Mouse (Mus musculus): ENCODE results near the gene Shisal1.

DNA sequence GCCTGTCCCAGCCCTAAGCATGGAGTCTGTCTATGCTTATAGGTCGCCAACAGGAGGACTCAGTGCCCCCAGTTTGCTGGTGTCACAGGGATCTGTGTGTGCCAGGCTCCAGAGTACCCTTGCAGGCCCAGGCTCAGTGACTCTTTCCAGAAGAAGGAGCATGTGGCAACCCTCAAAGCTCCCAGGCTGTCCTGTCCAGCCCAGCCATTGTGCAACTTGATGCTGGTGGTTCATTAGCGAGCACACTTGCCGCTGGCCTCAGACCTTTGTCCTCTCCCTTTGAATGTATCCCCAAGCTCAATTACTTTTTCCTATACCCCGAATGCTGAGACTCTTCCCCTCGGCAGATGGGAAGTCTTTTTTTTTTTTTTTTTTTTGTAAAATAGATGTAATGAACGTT, 12.1 kb upstream of the Shisal1 start:
- TF ChIP-seq TAL1 (conservative IDR thresholded peaks at IDR 0.05; ENCODE audit: low read depth, low read length) (no peak), CTCF (IDR thresholded peaks at IDR 0.05; ENCODE audit: low read depth, low read length) (no peak), GATA1 (IDR thresholded peaks at IDR 0.05; ENCODE audit: borderline replicate concordance, low read length) (no peak), GATA2 (IDR thresholded peaks at IDR 0.05; ENCODE audit: borderline replicate concordance, low read depth, low read length) (no peak), POLR2AphosphoS5 (IDR thresholded peaks at IDR 0.05; ENCODE audit: insufficient replicate concordance, low read depth, low read length) (no peak)
